Mouse (Mus musculus): ENCODE data around the gene Aaed1. TPM values are rescaled to one million over a fixed set of nuclear protein-coding genes. Genes with fewer than 3 reads are reported as not detected.

Aaed1 gene
- polyA plus RNA-seq, 1 experiment from 2014 or later, result 15.8 TPM

DNA sequence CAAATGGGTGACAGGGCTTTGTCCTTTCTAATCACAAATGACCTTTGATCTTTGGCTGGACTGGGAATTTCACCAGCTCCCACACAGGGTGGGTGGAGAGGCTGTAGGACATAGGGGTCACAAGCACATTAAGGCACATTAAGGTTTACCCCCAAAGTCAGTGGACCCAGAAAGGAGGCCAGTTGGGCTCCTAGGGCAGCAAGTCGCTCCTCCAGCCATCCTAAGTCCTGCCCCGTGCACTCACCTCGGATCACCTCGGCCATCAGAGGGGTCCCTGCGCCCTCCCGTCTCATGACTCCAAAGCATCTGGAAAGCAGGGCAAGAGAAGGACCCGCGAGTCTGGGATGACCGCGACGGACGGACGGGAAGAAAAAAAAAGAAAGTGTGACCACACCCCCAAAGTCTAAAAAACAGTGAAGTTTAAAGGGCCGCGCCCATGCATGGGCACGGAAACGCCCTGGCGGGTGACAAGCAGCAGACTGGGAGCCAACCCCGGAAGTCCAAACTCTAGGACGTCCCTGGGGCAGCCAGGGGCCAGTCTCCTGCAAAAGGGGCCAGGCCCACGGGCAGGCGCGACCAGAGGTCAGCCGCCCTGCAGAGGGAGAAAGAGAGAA, 64.2 kb downstream of the Aaed1 start:
- 1% methylated on average over 24 of the region's 24 CpGs for WGBS
- peak; percentile 64; the same call in 1 of the 2 replicates for ATAC-seq (ENCODE audit: low FRiP score)
- Histone ChIP-seq H3K4me2 (replicated peaks) (peak overlapping the region; percentile 80), H3K27ac (no peak overlapping the region), H3K4me3 (replicated peaks; ENCODE audit: low read length) (peak overlapping the region; percentile 44), H3K4me1 (replicated peaks; ENCODE audit: control insufficient read depth, insufficient read depth, low read length) (peaks cover 6% of the 10 kb centered on the region; the same call in 1 of the 2 replicates), H3K9ac (peak overlapping the region; percentile 61), H3K9me3 (ENCODE audit: control insufficient read depth, low read length) (no peaks in the 10 kb centered on the region), H3K27me3 (ENCODE audit: control insufficient read depth, insufficient read depth, low read length) (0 out of 2 replicates have a peak, but pooled peaks cover 3% of the 10 kb centered on the region), H3K36me3 (replicated peaks; ENCODE audit: control insufficient read depth, insufficient read depth) (no peaks in the 10 kb centered on the region)
- DNase-seq (ENCODE audit: low spot score), result no peak

DNA sequence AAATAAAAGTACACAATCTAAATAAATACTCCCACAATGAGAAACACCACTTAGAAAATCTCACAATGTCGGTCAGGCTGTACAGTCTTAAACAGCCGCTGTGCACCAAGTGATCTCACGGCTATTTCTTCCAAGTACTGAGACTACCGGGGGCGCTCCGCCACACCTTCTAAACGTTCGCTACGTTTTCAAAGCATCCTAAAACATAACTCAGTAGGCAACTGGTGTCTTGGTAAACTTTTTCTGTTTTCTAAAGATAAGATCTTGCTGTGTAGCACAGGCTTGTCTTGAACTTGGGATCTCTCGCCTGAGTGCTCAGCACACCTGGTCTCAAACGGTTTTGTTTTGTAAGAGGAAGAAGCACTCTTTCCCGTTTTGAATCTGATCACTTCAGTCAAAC, 66.4 kb downstream of the Aaed1 start:
- Histone ChIP-seq H3K27me3 (ENCODE audit: control insufficient read depth, insufficient read depth, low read length) (0 out of 2 replicates have a peak, but pooled peaks cover 3% of the 10 kb centered on the region), H3K4me3 (replicated peaks; ENCODE audit: low read length) (no peak overlapping the region), H3K9me3 (ENCODE audit: control insufficient read depth, low read length) (no peaks in the 10 kb centered on the region), H3K4me1 (replicated peaks; ENCODE audit: control insufficient read depth, insufficient read depth, low read length) (peaks cover 6% of the 10 kb centered on the region; the same call in 1 of the 2 replicates), H3K4me2 (replicated peaks) (no peak overlapping the region), H3K36me3 (replicated peaks; ENCODE audit: control insufficient read depth, insufficient read depth) (no peaks in the 10 kb centered on the region), H3K9ac (no peak overlapping the region), H3K27ac (no peak overlapping the region)
- 92% methylated on average over 12 of the region's 12 CpGs for WGBS
- no peak for ATAC-seq (ENCODE audit: low FRiP score)
- DNase-seq (ENCODE audit: low spot score), result no peak

DNA sequence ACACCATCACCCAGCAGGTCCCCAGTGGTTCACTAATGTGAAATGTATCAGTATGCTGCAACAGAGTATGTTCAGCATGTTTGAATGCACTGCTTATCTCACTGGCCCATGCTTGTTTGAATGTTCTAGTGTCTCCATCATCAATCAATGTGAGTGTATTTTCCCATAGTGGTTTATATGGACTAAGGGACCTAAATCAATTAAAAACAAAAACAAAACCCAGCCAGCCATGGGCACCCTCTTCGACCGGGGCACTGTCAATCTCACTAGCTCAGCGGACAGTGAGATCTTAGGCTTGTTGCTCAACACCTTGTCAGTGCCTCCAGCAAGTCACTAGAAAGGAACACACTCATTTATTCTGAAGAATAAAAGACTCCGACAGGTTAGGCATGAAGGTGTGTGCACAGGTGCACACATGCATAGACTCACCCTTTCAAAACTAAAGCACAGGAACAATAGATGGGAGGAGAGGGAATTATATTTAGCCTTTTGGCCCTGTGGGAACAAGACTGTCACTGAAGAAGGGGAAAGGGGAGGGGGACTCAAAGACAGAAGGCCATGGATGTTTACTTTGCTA, 67.7 kb downstream of the Aaed1 start:
- WGBS, result 94% methylated on average over 4 of the region's 4 CpGs
- H3K36me3 ChIP-seq (replicated peaks; ENCODE audit: control insufficient read depth, insufficient read depth), result no peaks in the 10 kb centered on the region
- no peak for ATAC-seq (ENCODE audit: low FRiP score)
- H3K4me3 ChIP-seq (replicated peaks; ENCODE audit: low read length), result no peak overlapping the region
- no peak for DNase-seq (ENCODE audit: low spot score)
- H3K4me1 ChIP-seq (replicated peaks; ENCODE audit: control insufficient read depth, insufficient read depth, low read length), result peaks cover 6% of the 10 kb centered on the region; the same call in 1 of the 2 replicates
- 0 out of 2 replicates have a peak, but pooled peaks cover 3% of the 10 kb centered on the region for H3K27me3 ChIP-seq (ENCODE audit: control insufficient read depth, insufficient read depth, low read length)
- no peak overlapping the region for H3K9ac ChIP-seq
- H3K9me3 ChIP-seq (ENCODE audit: control insufficient read depth, low read length), result no peaks in the 10 kb centered on the region
- H3K27ac ChIP-seq, result no peak overlapping the region
- H3K4me2 ChIP-seq (replicated peaks), result no peak overlapping the region

DNA sequence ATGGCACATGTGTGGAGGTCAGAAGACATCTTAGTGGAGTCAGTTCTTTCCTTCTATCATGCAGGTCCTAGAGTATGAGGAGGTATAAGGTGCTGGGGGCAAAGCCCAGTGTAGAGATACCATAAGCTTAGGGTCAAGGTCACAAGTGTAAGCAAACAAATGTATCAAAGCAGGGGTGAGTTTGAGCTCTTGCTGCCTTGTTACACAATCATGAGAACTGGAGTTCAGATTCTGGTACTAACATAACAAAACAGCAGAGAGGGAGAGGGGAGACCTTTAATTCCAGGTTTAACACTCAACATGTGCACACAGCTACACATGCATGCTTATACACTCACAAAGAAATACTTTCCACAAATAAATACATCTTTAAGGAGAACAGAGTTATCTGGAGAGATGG, 69.8 kb downstream of the Aaed1 start:
- Histone ChIP-seq H3K9ac (no peak overlapping the region), H3K4me1 (replicated peaks; ENCODE audit: control insufficient read depth, insufficient read depth, low read length) (no peaks in the 10 kb centered on the region), H3K27ac (no peak overlapping the region), H3K36me3 (replicated peaks; ENCODE audit: control insufficient read depth, insufficient read depth) (no peaks in the 10 kb centered on the region), H3K27me3 (ENCODE audit: control insufficient read depth, insufficient read depth, low read length) (no peaks in the 10 kb centered on the region), H3K4me3 (replicated peaks; ENCODE audit: low read length) (no peak overlapping the region), H3K4me2 (replicated peaks) (no peak overlapping the region), H3K9me3 (ENCODE audit: control insufficient read depth, low read length) (no peaks in the 10 kb centered on the region)
- DNase-seq (ENCODE audit: low spot score) (no peak), ATAC-seq (ENCODE audit: low FRiP score) (no peak)

DNA sequence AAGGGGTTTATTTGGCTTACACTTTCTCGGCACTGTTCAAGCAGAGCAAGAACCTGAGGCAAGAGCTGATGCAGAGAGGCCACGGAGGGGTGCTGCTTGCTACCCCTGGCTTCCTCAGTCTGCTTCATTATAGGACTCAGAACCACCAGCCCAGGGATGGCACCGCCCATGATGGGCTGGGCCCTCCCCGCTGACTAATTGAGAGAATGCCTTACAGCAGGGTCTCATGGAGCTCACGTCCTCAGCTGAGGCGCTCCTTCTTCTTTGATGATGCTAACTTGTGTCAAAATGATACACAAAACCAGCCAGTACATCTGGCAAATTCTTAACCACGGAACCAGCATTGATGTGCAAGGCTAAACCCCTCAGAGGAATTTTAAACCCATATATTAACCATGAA, 71.9 kb downstream of the Aaed1 start:
- no peak for DNase-seq (ENCODE audit: low spot score)
- H3K4me3 ChIP-seq (replicated peaks; ENCODE audit: low read length), result no peak overlapping the region
- H3K9me3 ChIP-seq (ENCODE audit: control insufficient read depth, low read length), result no peaks in the 10 kb centered on the region
- H3K36me3 ChIP-seq (replicated peaks; ENCODE audit: control insufficient read depth, insufficient read depth), result no peaks in the 10 kb centered on the region
- no peak overlapping the region for H3K27ac ChIP-seq
- H3K4me2 ChIP-seq (replicated peaks), result no peak overlapping the region
- no peaks in the 10 kb centered on the region for H3K4me1 ChIP-seq (replicated peaks; ENCODE audit: control insufficient read depth, insufficient read depth, low read length)
- no peak for ATAC-seq (ENCODE audit: low FRiP score)
- H3K9ac ChIP-seq, result no peak overlapping the region
- no peaks in the 10 kb centered on the region for H3K27me3 ChIP-seq (ENCODE audit: control insufficient read depth, insufficient read depth, low read length)
- 81% methylated on average over 7 of the region's 7 CpGs for WGBS

DNA sequence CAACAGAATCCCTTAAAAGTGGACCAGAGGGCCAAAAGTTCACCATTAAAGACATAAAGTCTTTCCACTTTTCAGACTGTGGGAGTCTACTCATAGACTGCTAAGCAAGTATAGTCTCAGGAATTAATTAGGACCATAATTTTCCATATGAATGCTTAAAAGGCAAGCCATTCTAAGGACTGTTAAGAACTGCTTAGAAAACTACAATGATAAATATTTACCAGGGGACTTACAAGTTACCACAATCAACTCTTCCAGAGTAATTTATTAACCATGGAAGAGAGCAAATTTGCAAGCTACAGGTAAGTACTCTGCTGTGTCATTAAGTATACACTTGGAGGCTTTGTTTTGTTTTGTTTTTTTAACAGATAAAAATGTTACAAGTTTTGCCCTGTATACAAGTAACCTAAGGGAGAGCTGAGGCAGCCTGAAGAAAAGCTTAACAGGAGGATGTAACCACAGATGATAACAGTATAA, 74.8 kb downstream of the Aaed1 start:
- no peak for ATAC-seq (ENCODE audit: low FRiP score)
- no peak overlapping the region for H3K4me3 ChIP-seq (replicated peaks; ENCODE audit: low read length)

DNA sequence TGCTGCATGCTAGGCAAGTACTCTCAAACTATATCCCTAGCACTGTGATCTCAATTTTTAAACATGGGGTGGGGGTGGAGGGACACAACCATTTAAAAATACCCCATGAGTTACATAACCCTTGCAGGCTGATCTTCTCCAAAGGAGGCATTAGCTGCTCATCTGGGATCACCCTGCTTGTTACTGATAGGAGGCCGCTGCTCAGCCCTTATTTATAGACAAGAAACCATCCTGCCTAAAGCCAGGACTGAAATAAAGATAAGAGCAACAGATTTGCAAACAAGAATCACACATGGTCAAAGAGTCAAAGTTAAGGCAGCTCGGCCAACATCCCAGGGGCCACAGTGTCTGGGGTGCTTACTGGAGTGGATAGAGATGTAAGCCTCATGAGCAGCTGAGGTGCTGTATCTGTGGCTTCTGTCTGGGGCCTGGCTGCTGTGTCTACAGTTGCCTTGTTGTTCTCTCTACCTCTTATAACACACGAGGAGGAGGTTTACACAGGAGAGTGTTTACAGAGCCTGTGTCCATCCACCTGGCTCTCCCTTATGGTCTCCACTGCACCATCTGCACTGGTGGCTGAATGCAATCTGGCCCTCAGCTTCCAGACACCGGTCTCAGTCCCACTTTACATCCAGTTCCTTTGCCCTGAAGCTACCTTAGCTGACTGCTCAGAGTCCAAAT, 75.4 kb downstream of the Aaed1 start:
- H3K4me2 ChIP-seq (replicated peaks), result no peak overlapping the region
- H3K9ac ChIP-seq, result no peak overlapping the region
- DNase-seq (ENCODE audit: low spot score) (no peak), ATAC-seq (ENCODE audit: low FRiP score) (no peak)
- no peaks in the 10 kb centered on the region for H3K9me3 ChIP-seq (ENCODE audit: control insufficient read depth, low read length)
- H3K27me3 ChIP-seq (ENCODE audit: control insufficient read depth, insufficient read depth, low read length), result no peaks in the 10 kb centered on the region
- no peaks in the 10 kb centered on the region for H3K36me3 ChIP-seq (replicated peaks; ENCODE audit: control insufficient read depth, insufficient read depth)
- H3K4me1 ChIP-seq (replicated peaks; ENCODE audit: control insufficient read depth, insufficient read depth, low read length), result no peaks in the 10 kb centered on the region
- 83% methylated on average over 4 of the region's 4 CpGs for WGBS
- H3K27ac ChIP-seq, result no peak overlapping the region
- no peak overlapping the region for H3K4me3 ChIP-seq (replicated peaks; ENCODE audit: low read length)

More for the DNA sequence above, 74.8 kb downstream of the Aaed1 start:
- H3K27ac ChIP-seq, result no peak overlapping the region
- no peaks in the 10 kb centered on the region for H3K4me1 ChIP-seq (replicated peaks; ENCODE audit: control insufficient read depth, insufficient read depth, low read length)
- no peak overlapping the region for H3K4me2 ChIP-seq (replicated peaks)
- H3K27me3 ChIP-seq (ENCODE audit: control insufficient read depth, insufficient read depth, low read length), result no peaks in the 10 kb centered on the region
- H3K9me3 ChIP-seq (ENCODE audit: control insufficient read depth, low read length), result no peaks in the 10 kb centered on the region
- H3K36me3 ChIP-seq (replicated peaks; ENCODE audit: control insufficient read depth, insufficient read depth), result no peaks in the 10 kb centered on the region
- no peak overlapping the region for H3K9ac ChIP-seq
- DNase-seq (ENCODE audit: low spot score), result no peak

DNA sequence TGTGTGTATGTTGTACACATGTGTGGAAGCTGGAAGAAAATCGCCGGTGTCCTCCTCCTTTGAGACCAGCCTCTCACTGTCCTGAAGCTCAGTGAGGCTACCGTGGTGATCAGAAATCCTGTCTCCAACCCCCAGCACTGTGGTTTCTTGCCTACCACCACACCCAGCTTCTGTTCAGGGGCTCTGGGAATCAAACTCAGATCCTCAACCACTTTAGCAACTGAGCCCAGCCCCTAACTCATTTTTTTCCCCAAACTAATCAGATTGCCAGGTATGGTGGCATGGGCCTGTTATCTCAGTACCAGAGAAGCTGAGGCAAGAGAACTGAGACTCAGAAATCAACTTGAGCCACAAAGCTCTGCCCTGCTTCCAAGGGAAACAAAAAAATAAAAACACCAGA, 76.7 kb downstream of the Aaed1 start:
- Histone ChIP-seq H3K4me2 (replicated peaks) (no peak overlapping the region), H3K36me3 (replicated peaks; ENCODE audit: control insufficient read depth, insufficient read depth) (no peaks in the 10 kb centered on the region), H3K4me1 (replicated peaks; ENCODE audit: control insufficient read depth, insufficient read depth, low read length) (no peaks in the 10 kb centered on the region), H3K4me3 (replicated peaks; ENCODE audit: low read length) (no peak overlapping the region), H3K27ac (no peak overlapping the region), H3K27me3 (ENCODE audit: control insufficient read depth, insufficient read depth, low read length) (no peaks in the 10 kb centered on the region), H3K9ac (no peak overlapping the region), H3K9me3 (ENCODE audit: control insufficient read depth, low read length) (no peaks in the 10 kb centered on the region)
- ATAC-seq (ENCODE audit: low FRiP score) (no peak), DNase-seq (ENCODE audit: low spot score) (no peak)
- WGBS, result 81% methylated on average over 3 of the region's 3 CpGs

DNA sequence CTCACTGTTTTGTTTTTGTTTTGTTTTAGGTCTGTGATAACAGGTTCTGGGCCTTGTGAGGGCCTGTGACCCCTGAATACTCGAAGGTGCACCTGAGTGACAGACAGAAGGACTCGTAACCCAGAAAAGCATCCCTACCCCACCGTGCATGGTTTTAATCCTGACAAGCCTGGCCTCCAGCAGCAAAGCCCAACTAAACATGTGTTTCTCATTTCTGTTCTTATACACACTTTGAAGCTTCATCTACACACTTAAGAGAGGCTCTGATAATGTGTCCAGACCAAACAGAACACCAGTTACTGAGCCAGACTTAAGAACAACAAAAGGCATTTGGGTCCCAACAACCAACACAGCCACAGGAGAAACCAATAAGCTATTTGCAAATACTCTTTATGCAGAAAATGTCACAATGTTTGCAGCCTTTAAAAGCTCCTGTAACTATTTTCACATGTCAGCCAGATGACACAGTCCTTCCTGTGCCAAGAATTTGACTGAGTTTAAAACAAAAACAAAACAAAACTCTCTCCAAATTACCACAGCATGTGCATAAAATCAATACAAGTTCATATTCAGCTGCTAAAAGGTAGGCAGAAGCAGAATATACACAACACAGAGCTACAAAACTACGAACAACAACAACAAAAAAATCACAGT, 77.3 kb downstream of the Aaed1 start:
- H3K27ac ChIP-seq, result no peak overlapping the region
- 81% methylated on average over 4 of the region's 4 CpGs for WGBS
- no peak overlapping the region for H3K9ac ChIP-seq
- H3K4me3 ChIP-seq (replicated peaks; ENCODE audit: low read length), result no peak overlapping the region
- DNase-seq (ENCODE audit: low spot score) (no peak), ATAC-seq (ENCODE audit: low FRiP score) (no peak)
- no peaks in the 10 kb centered on the region for H3K4me1 ChIP-seq (replicated peaks; ENCODE audit: control insufficient read depth, insufficient read depth, low read length)
- H3K36me3 ChIP-seq (replicated peaks; ENCODE audit: control insufficient read depth, insufficient read depth), result no peaks in the 10 kb centered on the region
- no peaks in the 10 kb centered on the region for H3K27me3 ChIP-seq (ENCODE audit: control insufficient read depth, insufficient read depth, low read length)
- no peaks in the 10 kb centered on the region for H3K9me3 ChIP-seq (ENCODE audit: control insufficient read depth, low read length)
- H3K4me2 ChIP-seq (replicated peaks), result no peak overlapping the region
